Mouse (Mus musculus) forelimb bud, embryonic 11.5 days (tissue): ENCODE data around the gene Syne4.
A peak's percentile ranks its signal among the peaks of the same experiment; 100 is the strongest.

Source experiments
- DNase-seq: peaks from one replicate; pipeline ENCODE4 v3.0.0-alpha.2; 2012; ENCODE audit warnings: low read depth, low spot score

The Syne4 gene

GRCm38 (mm10) chr7:30296816-30297215 is 17.8 kb upstream of the Syne4 start:
- no peak for DNase-seq

GRCm38 (mm10) chr7:30297266-30297665 is 17.3 kb upstream of the Syne4 start:
- no peak for DNase-seq

GRCm38 (mm10) chr7:30300914-30301313 is 13.7 kb upstream of the Syne4 start:
- DNase-seq: no peak

GRCm38 (mm10) chr7:30306083-30306779 is 8.4 kb upstream of the Syne4 start:
- DNase-seq: no peak

GRCm38 (mm10) chr7:30308076-30309005 is 6.3 kb upstream of the Syne4 start, which contains the start of gene Alkbh6:
TSS of gene Alkbh6 (plus strand) at chr7:30308717.
- DNase-seq: peak; percentile 94

GRCm38 (mm10) chr7:30309395-30310129 is 5.0 kb upstream of the Syne4 start:
- DNase-seq: no peak

GRCm38 (mm10) chr7:30310136-30310535 is 4.5 kb upstream of the Syne4 start:
- no peak for DNase-seq

GRCm38 (mm10) chr7:30313666-30314320 is 814 bp upstream of the Syne4 start:
- DNase-seq: no peak

- no peak for DNase-seq
These were observed 1.2 kb downstream of the Syne4 start for GRCm38 (mm10) chr7:30315559-30316529.

GRCm38 (mm10) chr7:30318142-30318541 is 3.5 kb downstream of the Syne4 start:
- DNase-seq: no peak

GRCm38 (mm10) chr7:30320946-30321345 is 6.3 kb downstream of the Syne4 start:
- DNase-seq: no peak

GRCm38 (mm10) chr7:30321539-30322284 is 7.1 kb downstream of the Syne4 start, which contains the start of gene E130208F15Rik:
TSS of gene E130208F15Rik (plus strand) at chr7:30321740.
- peak; percentile 35 for DNase-seq

GRCm38 (mm10) chr7:30322285-30322667 is 7.7 kb downstream of the Syne4 start:
- DNase-seq: peak; percentile 97

GRCm38 (mm10) chr7:30322865-30323264 is 8.3 kb downstream of the Syne4 start:
- DNase-seq: no peak

GRCm38 (mm10) chr7:30323795-30324194 is 9.2 kb downstream of the Syne4 start, which contains the start of gene Sdhaf1:
TSS of gene Sdhaf1 (minus strand) at chr7:30323895.
- no peak for DNase-seq

GRCm38 (mm10) chr7:30324300-30324944 is 9.8 kb downstream of the Syne4 start:
- DNase-seq: no peak

GRCm38 (mm10) chr7:30325364-30325763 is 10.8 kb downstream of the Syne4 start:
- peak; percentile 61 for DNase-seq

- no peak for DNase-seq
These were observed 11.8 kb downstream of the Syne4 start for GRCm38 (mm10) chr7:30326427-30326826.

GRCm38 (mm10) chr7:30327140-30327539 is 12.5 kb downstream of the Syne4 start:
- DNase-seq: no peak
